Mouse (Mus musculus): ENCODE measurements around the gene Pdpk1. TPM values are rescaled to one million over a fixed set of nuclear protein-coding genes. Genes with fewer than 3 reads are reported as not detected.

Pdpk1 gene
- total and polyA plus RNA-seq, 3 experiments = 18.3 to 26.9 (median 19.0) TPM

- TF ChIP-seq SMC3 (IDR thresholded peaks at IDR 0.05; ENCODE audit: low read depth, low read length) (no peak), POLR2AphosphoS2 (IDR thresholded peaks at IDR 0.05; ENCODE audit: low read length) (peak; percentile 89), ZC3H11A (IDR thresholded peaks at IDR 0.05; ENCODE audit: low read depth, low read length) (no peak), KAT2A (conservative IDR thresholded peaks at IDR 0.05; ENCODE audit: low read depth, low read length) (no peak; the same call in 1 of the 2 replicates), HCFC1 (IDR thresholded peaks at IDR 0.05; ENCODE audit: low read depth, low read length) (peak; percentile 94), MYC (IDR thresholded peaks at IDR 0.05; ENCODE audit: low read depth, low read length) (peak; percentile 71; the same call in 1 of the 2 replicates), ZNF384 (IDR thresholded peaks at IDR 0.05; ENCODE audit: low read depth, low read length) (no peak), MEF2A (IDR thresholded peaks at IDR 0.05; ENCODE audit: extremely low read depth, insufficient replicate concordance, low read depth, low read length, poor library complexity, severe bottlenecking) (no peak), CHD2 (IDR thresholded peaks at IDR 0.05; ENCODE audit: low read length) (peak; percentile 83), RCOR1 (IDR thresholded peaks at IDR 0.05; ENCODE audit: low read depth, low read length) (peak; percentile 18; the same call in 1 of the 2 replicates), MAX (IDR thresholded peaks at IDR 0.05; ENCODE audit: low read length) (no peak; the same call in 1 of the 2 replicates), JUND (IDR thresholded peaks at IDR 0.05; ENCODE audit: low read depth, low read length) (no peak), GABPA (IDR thresholded peaks at IDR 0.05; ENCODE audit: low read depth, low read length) (no peak), ETS1 (IDR thresholded peaks at IDR 0.05; ENCODE audit: low read depth, low read length) (peak; percentile 56; the same call in 1 of the 2 replicates)
Observed at GRCm38 (mm10) chr17:24072919-24073696, 77.6 kb downstream of the Pdpk1 start, which contains the start of gene Kctd5 (continued).

DNA sequence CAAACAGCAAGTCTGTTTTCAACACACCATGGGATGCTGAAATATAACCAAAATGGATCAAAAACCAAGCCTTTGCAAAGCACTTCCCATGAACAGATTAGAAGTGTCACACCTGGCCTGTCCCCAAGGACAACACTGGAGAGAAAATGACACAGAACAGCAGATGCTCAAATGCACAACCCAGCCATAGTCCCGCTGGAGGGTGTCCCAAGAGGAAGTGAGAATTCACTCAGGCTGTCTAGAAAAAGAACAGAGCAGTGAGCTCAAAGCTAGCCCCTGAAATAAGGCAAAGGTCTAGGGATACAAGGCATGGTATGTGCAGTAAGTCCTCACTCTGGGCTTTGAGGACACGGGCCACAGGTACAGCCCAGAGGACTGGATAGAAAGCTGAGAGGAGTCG is 81.2 kb downstream of the Pdpk1 start:
- H3K27ac ChIP-seq (ENCODE audit: control insufficient read depth, low read depth, low read length) = no peak overlapping the region
- peaks cover 15% of the 10 kb centered on the region for H3K79me2 ChIP-seq (ENCODE audit: control insufficient read depth, insufficient read depth, low read length, poor library complexity)
- H3K4me3 ChIP-seq (ENCODE audit: control insufficient read depth in 1 of 2, insufficient read depth in 1 of 2, low read depth in 2 of 2, low read length in 2 of 2) = no peak overlapping the region
- no peaks in the 10 kb centered on the region for H3K9me3 ChIP-seq (replicated peaks; ENCODE audit: insufficient read depth, low read length)
- peaks cover 0 to 8% of the 10 kb centered on the region in 2 experiments; a peak in 3 of 4 replicates for H3K36me3 ChIP-seq (ENCODE audit: control insufficient read depth in 1 of 2, insufficient read depth in 2 of 2, low read length in 2 of 2)
- peaks cover 2 to 4% of the 10 kb centered on the region in 2 experiments; a peak in 2 of 4 replicates for H3K4me1 ChIP-seq (ENCODE audit: control insufficient read depth in 1 of 2, insufficient read depth in 2 of 2, low read length in 2 of 2)
- DNase-seq (ENCODE audit: low read depth, low spot score) = no peak
- TF ChIP-seq TBP (IDR thresholded peaks at IDR 0.05; ENCODE audit: low read depth, low read length) = no peak
- no peak for TF ChIP-seq HCFC1 (IDR thresholded peaks at IDR 0.05; ENCODE audit: low read depth, low read length)
- TF ChIP-seq ZC3H11A (IDR thresholded peaks at IDR 0.05; ENCODE audit: low read depth, low read length) = no peak
- no peak for TF ChIP-seq BHLHE40 (IDR thresholded peaks at IDR 0.05; ENCODE audit: borderline replicate concordance, low read depth, low read length)
- TF ChIP-seq POLR2AphosphoS2 (IDR thresholded peaks at IDR 0.05; ENCODE audit: low read length) = no peak
- no peak for TF ChIP-seq SMC3 (IDR thresholded peaks at IDR 0.05; ENCODE audit: low read depth, low read length)
- TF ChIP-seq ETS1 (IDR thresholded peaks at IDR 0.05; ENCODE audit: low read depth, low read length) = no peak
- TF ChIP-seq MAX (IDR thresholded peaks at IDR 0.05; ENCODE audit: low read length) = no peak
- no peaks in the 10 kb centered on the region for H3K27me3 ChIP-seq (ENCODE audit: control insufficient read depth in 1 of 2, insufficient read depth in 2 of 2, low read length in 2 of 2)
- H3K9ac ChIP-seq (ENCODE audit: control insufficient read depth, low read depth, low read length, poor library complexity, severe bottlenecking) = no peak overlapping the region
